Mouse (Mus musculus): ENCODE measurements around the gene Cnot1. TPM values are rescaled to one million over a fixed set of nuclear protein-coding genes. Genes with fewer than 3 reads are reported as not detected.
"Not testable (repeated sequence)": the region's sequence is repeated elsewhere in the genome, so short reads cannot be mapped to it uniquely, and the experiment has no call there.

Gene Cnot1
- polyA plus RNA-seq, 1 experiment: 1.2 TPM

- Histone ChIP-seq H3K9me3 (ENCODE audit: control insufficient read depth, low read length) (no peaks in the 10 kb centered on the region), H3K27me3 (ENCODE audit: control insufficient read depth) (no peaks in the 10 kb centered on the region), H3K4me3 (replicated peaks) (no peak overlapping the region), H3K36me3 (ENCODE audit: control insufficient read depth) (peaks cover 50% of the 10 kb centered on the region), H3K4me1 (ENCODE audit: control insufficient read depth) (no peaks in the 10 kb centered on the region)
- TF ChIP-seq GATA1 (IDR thresholded peaks at IDR 0.05; ENCODE audit: low read length) (no peak), TAL1 (IDR thresholded peaks at IDR 0.05; ENCODE audit: low read length) (no peak)
Observed at GRCm38 (mm10) chr8:95841436-95841835, 34.2 kb upstream of the Cnot1 start.

GRCm38 (mm10) chr8:95839289-95839688, 32.0 kb upstream of the Cnot1 start:
- H3K4me3 ChIP-seq (replicated peaks): no peak overlapping the region
- no peaks in the 10 kb centered on the region for H3K9me3 ChIP-seq (ENCODE audit: control insufficient read depth, low read length)
- H3K4me1 ChIP-seq (ENCODE audit: control insufficient read depth): no peaks in the 10 kb centered on the region
- no peak for TF ChIP-seq TAL1 (IDR thresholded peaks at IDR 0.05; ENCODE audit: low read length)
- TF ChIP-seq GATA1 (IDR thresholded peaks at IDR 0.05; ENCODE audit: low read length): no peak
- no peaks in the 10 kb centered on the region for H3K27me3 ChIP-seq (ENCODE audit: control insufficient read depth)
- peaks cover 34% of the 10 kb centered on the region for H3K36me3 ChIP-seq (ENCODE audit: control insufficient read depth)

GRCm38 (mm10) chr8:95837266-95837665, 30.0 kb upstream of the Cnot1 start:
- peaks cover 19% of the 10 kb centered on the region for H3K36me3 ChIP-seq (ENCODE audit: control insufficient read depth)
- no peaks in the 10 kb centered on the region for H3K9me3 ChIP-seq (ENCODE audit: control insufficient read depth, low read length)
- no peak overlapping the region for H3K4me3 ChIP-seq (replicated peaks)

GRCm38 (mm10) chr8:95835891-95836290, 28.6 kb upstream of the Cnot1 start:
- Histone ChIP-seq H3K27me3 (ENCODE audit: control insufficient read depth) (no peaks in the 10 kb centered on the region), H3K9me3 (ENCODE audit: control insufficient read depth, low read length) (no peaks in the 10 kb centered on the region), H3K4me1 (ENCODE audit: control insufficient read depth) (peaks cover 21% of the 10 kb centered on the region), H3K4me3 (replicated peaks) (no peak overlapping the region), H3K36me3 (ENCODE audit: control insufficient read depth) (peaks cover 12% of the 10 kb centered on the region; the same call in 1 of the 2 replicates)
- TF ChIP-seq TAL1 (IDR thresholded peaks at IDR 0.05; ENCODE audit: low read length) (no peak), GATA1 (IDR thresholded peaks at IDR 0.05; ENCODE audit: low read length) (no peak)

More at GRCm38 (mm10) chr8:95837266-95837665, 30.0 kb upstream of the Cnot1 start:
- no peaks in the 10 kb centered on the region for H3K27me3 ChIP-seq (ENCODE audit: control insufficient read depth)
- no peak for TF ChIP-seq TAL1 (IDR thresholded peaks at IDR 0.05; ENCODE audit: low read length)
- TF ChIP-seq GATA1 (IDR thresholded peaks at IDR 0.05; ENCODE audit: low read length): no peak
- peaks cover 20% of the 10 kb centered on the region for H3K4me1 ChIP-seq (ENCODE audit: control insufficient read depth)

- H3K36me3 ChIP-seq (ENCODE audit: control insufficient read depth): peaks cover 6% of the 10 kb centered on the region; the same call in 1 of the 2 replicates
- peaks cover 21% of the 10 kb centered on the region for H3K4me1 ChIP-seq (ENCODE audit: control insufficient read depth)
- no peak for TF ChIP-seq TAL1 (IDR thresholded peaks at IDR 0.05; ENCODE audit: low read length)
- TF ChIP-seq GATA1 (IDR thresholded peaks at IDR 0.05; ENCODE audit: low read length): no peak
- H3K27me3 ChIP-seq (ENCODE audit: control insufficient read depth): no peaks in the 10 kb centered on the region
- H3K4me3 ChIP-seq (replicated peaks): peak overlapping the region; percentile 62
- H3K9me3 ChIP-seq (ENCODE audit: control insufficient read depth, low read length): no peaks in the 10 kb centered on the region
Observed at GRCm38 (mm10) chr8:95833435-95833984, 26.2 kb upstream of the Cnot1 start.

GRCm38 (mm10) chr8:95832603-95833434, 25.6 kb upstream of the Cnot1 start:
- peaks cover 6% of the 10 kb centered on the region; the same call in 1 of the 2 replicates for H3K36me3 ChIP-seq (ENCODE audit: control insufficient read depth)
- H3K4me3 ChIP-seq (replicated peaks): peak overlapping the region; percentile 62
- H3K9me3 ChIP-seq (ENCODE audit: control insufficient read depth, low read length): no peaks in the 10 kb centered on the region
- H3K27me3 ChIP-seq (ENCODE audit: control insufficient read depth): no peaks in the 10 kb centered on the region
- H3K4me1 ChIP-seq (ENCODE audit: control insufficient read depth): peaks cover 21% of the 10 kb centered on the region
- TF ChIP-seq TAL1 (IDR thresholded peaks at IDR 0.05; ENCODE audit: low read length) (no peak), GATA1 (IDR thresholded peaks at IDR 0.05; ENCODE audit: low read length) (0 out of 2 replicates have a peak, but pooled peaks have one; percentile 14)

- Histone ChIP-seq H3K4me3 (replicated peaks) (no peak overlapping the region), H3K4me1 (ENCODE audit: control insufficient read depth) (peaks cover 21% of the 10 kb centered on the region), H3K27me3 (ENCODE audit: control insufficient read depth) (no peaks in the 10 kb centered on the region), H3K9me3 (ENCODE audit: control insufficient read depth, low read length) (no peaks in the 10 kb centered on the region), H3K36me3 (ENCODE audit: control insufficient read depth) (no peaks in the 10 kb centered on the region)
- TF ChIP-seq GATA1 (IDR thresholded peaks at IDR 0.05; ENCODE audit: low read length): no peak
- TF ChIP-seq TAL1 (IDR thresholded peaks at IDR 0.05; ENCODE audit: low read length): no peak
Observed at GRCm38 (mm10) chr8:95830144-95830543, 22.9 kb upstream of the Cnot1 start.

- H3K27me3 ChIP-seq (ENCODE audit: control insufficient read depth); H3K4me3 ChIP-seq (replicated peaks); H3K36me3 ChIP-seq (ENCODE audit: control insufficient read depth); H3K9me3 ChIP-seq (ENCODE audit: control insufficient read depth, low read length); H3K4me1 ChIP-seq (ENCODE audit: control insufficient read depth): not testable (repeated sequence)
Observed at GRCm38 (mm10) chr8:95825162-95825561, 17.9 kb upstream of the Cnot1 start, which contains the start of gene Sap18b. Sap18b (plus strand) TSS chr8:95825346.

- peaks cover 4% of the 10 kb centered on the region; the same call in 1 of the 2 replicates for H3K27me3 ChIP-seq (ENCODE audit: control insufficient read depth)
- H3K4me3 ChIP-seq (replicated peaks): no peak overlapping the region
- no peaks in the 10 kb centered on the region for H3K9me3 ChIP-seq (ENCODE audit: control insufficient read depth, low read length)
- no peaks in the 10 kb centered on the region for H3K36me3 ChIP-seq (ENCODE audit: control insufficient read depth)
- no peak for TF ChIP-seq GATA1 (IDR thresholded peaks at IDR 0.05; ENCODE audit: low read length)
- TF ChIP-seq TAL1 (IDR thresholded peaks at IDR 0.05; ENCODE audit: low read length): no peak
- peaks cover 2% of the 10 kb centered on the region; the same call in 1 of the 2 replicates for H3K4me1 ChIP-seq (ENCODE audit: control insufficient read depth)
Observed at GRCm38 (mm10) chr8:95822699-95823098, 15.4 kb upstream of the Cnot1 start.

Measured in erythroblast, embryonic 14.5 days (primary cell).